Mouse (Mus musculus): ENCODE results near the gene Pcbp3. TPM values are rescaled to one million over a fixed set of nuclear protein-coding genes. Genes with fewer than 3 reads are reported as not detected.

Gene Pcbp3
- polyA plus RNA-seq, 1 experiment = 27.2 TPM

DNA sequence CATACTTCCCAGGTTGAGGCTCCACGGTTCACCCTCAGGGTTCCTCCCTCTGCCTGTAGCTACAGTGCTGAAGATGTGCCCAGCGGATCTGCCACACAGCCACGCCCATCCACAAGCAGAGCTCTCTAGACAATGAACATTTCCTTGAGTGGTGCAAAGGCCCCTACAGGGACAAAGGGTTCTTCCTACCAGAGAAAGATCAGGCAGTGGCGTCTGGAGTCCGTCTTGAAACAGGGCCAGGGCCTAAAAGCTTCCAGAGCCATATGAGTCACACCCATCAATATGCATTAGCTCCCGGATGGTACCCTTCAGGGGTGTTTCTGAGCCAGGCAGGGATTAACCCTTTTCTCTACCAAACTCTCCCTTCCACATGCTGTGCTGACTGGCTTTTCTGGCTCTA lies 59.1 kb downstream of the Pcbp3 start:
- peak; percentile 26 for DNase-seq
- TF ChIP-seq CTCF (IDR thresholded peaks at IDR 0.05; ENCODE audit: insufficient read depth, low read length) (no peak), POLR2A (IDR thresholded peaks at IDR 0.05; ENCODE audit: borderline replicate concordance, extremely low read depth, low read depth, low read length) (no peak)
- 22% methylated on average over 6 of the region's 6 CpGs for WGBS

DNA sequence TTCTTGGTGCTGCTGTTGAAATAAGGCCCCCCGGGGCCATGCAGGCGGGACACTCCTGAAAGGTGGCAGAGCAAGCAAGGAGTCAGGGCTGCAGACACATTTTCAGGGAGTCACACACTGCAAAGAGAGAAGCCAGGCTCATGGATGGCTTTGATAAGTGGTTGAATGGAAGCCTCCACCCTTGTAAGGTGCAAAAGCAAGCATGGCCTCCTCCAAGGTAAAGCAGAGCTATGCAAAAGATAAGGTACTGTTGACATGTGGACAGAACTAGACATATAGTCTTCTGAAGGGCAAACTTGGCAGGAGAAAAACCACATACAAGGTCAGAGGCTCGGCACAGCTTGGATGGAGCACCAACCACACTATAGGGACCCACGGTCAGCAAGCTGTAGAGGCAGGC lies 63.3 kb downstream of the Pcbp3 start:
- Histone ChIP-seq H3K4me1 (ENCODE audit: control insufficient read depth, insufficient read depth, low read length) (peaks cover 3% of the 10 kb centered on the region), H3K4me3 (replicated peaks; ENCODE audit: extremely low read depth, low read depth, low read length) (no peak overlapping the region)
- 89% methylated on average over 4 of the region's 4 CpGs for WGBS
- DNase-seq = no peak
- TF ChIP-seq POLR2A (IDR thresholded peaks at IDR 0.05; ENCODE audit: borderline replicate concordance, extremely low read depth, low read depth, low read length) = no peak
- TF ChIP-seq CTCF (IDR thresholded peaks at IDR 0.05; ENCODE audit: insufficient read depth, low read length) = no peak

More for the DNA sequence above, 59.1 kb downstream of the Pcbp3 start:
- no peak overlapping the region for H3K4me3 ChIP-seq (replicated peaks; ENCODE audit: extremely low read depth, low read depth, low read length)
- H3K4me1 ChIP-seq (ENCODE audit: control insufficient read depth, insufficient read depth, low read length) = peaks cover 22% of the 10 kb centered on the region

DNA sequence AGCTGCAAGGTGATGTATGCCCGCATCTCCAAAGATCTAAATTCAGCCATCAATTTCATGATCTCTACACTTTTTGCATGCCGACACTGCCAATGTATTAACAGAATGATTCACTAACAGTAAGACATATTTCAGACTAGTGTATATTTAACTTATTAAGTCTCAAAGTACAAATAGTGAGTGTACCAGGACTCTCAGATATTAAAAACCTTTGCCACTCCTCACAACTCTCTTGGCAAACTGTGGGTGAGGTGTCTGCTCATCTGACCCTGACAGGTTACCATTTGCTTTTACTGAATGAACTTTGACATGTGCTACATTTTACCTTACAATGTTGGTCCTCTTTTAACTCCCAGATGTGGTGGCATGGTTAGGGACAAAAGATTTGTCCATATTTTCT lies 70.2 kb downstream of the Pcbp3 start:
- DNase-seq = no peak
- 93% methylated on average over 2 of the region's 2 CpGs for WGBS
- Histone ChIP-seq H3K4me3 (replicated peaks; ENCODE audit: extremely low read depth, low read depth, low read length) (no peak overlapping the region), H3K4me1 (ENCODE audit: control insufficient read depth, insufficient read depth, low read length) (no peaks in the 10 kb centered on the region)
- TF ChIP-seq CTCF (IDR thresholded peaks at IDR 0.05; ENCODE audit: insufficient read depth, low read length) (no peak), POLR2A (IDR thresholded peaks at IDR 0.05; ENCODE audit: borderline replicate concordance, extremely low read depth, low read depth, low read length) (no peak)

DNA sequence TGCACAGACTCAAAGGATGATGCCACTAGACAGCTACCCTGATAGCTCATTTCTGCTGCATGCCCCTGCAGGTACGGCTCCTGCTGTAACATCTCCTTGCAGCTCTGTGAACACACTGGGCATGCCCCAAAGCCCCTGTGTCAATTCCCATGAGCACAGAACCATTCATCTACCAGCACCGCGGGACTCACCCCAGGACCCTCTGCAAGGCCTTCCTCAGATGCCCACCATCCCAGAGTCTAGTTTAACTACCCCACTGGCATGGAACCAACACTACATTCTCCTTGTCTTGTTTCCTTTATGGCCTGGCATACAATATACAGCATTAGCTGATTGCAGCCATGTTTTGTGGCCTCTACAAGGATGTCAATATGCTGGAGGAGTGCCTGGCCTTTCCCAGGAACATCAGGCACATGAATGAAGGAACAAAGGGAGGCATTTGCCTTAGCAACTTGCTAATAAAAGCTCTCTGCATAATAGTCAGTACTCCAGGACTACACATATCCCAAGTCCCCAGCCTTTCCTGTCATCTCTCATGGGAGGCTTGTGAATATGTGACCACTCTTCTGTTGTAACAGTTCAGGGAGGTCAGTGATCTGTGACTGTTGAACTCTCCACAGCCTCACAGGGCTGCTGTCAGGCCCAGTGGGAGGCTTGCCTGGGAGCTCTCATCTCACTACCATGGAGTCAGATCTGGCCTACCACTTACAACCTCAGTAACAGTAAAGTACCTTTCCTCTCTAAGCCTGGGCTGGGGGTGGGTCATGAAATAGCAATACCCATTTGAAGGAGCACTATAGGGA lies 78.0 kb downstream of the Pcbp3 start:
- H3K4me1 ChIP-seq (ENCODE audit: control insufficient read depth, insufficient read depth, low read length) = no peaks in the 10 kb centered on the region
- WGBS = 92% methylated on average over 3 of the region's 3 CpGs
- no peak for DNase-seq

DNA sequence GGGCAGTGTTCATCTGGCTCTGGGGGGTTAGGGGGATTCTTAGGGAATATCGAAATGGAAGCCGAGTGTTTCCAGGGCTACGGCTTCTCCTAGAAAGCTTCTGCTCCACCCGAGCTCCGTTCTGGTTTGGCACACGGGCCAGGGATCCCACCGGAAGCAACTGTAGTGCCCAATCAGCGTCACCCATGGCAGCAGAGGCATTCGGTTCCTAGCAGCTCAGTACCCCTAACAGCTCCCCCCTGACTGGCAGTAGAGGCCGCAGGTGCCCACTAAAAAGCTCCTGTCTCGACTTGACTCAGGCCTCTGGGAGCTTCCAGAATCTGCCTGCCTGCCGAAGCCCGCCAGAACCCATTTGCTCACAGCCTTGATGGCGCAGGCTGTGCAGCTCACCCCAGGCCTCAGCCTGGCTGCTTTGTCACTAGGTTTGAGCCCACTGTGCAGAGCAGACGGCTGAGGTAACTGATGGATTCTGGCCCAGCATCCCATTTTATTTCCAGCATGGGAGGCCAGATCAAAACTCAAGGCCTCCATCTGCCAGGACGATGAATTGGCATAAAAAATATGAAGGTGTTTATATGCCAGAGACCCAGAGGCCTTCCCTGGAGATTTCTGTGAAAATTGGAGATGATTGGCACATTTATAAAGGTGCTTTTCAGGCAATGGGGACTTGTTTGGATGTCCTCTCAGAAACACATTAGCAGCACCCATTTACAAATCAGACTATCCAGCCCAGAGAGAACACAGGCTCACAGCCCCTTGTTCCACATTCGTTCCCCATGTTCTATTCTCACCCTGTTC lies 78.8 kb downstream of the Pcbp3 start:
- TF ChIP-seq CTCF (IDR thresholded peaks at IDR 0.05; ENCODE audit: insufficient read depth, low read length) = no peak
- TF ChIP-seq POLR2A (IDR thresholded peaks at IDR 0.05; ENCODE audit: borderline replicate concordance, extremely low read depth, low read depth, low read length) = no peak
- no peaks in the 10 kb centered on the region for H3K4me1 ChIP-seq (ENCODE audit: control insufficient read depth, insufficient read depth, low read length)
- DNase-seq = no peak
- no peak overlapping the region for H3K4me3 ChIP-seq (replicated peaks; ENCODE audit: extremely low read depth, low read depth, low read length)
- 76% methylated on average over 17 of the region's 17 CpGs for WGBS

More for the DNA sequence above, 78.0 kb downstream of the Pcbp3 start:
- H3K4me3 ChIP-seq (replicated peaks; ENCODE audit: extremely low read depth, low read depth, low read length) = no peak overlapping the region
- TF ChIP-seq POLR2A (IDR thresholded peaks at IDR 0.05; ENCODE audit: borderline replicate concordance, extremely low read depth, low read depth, low read length) = no peak
- no peak for TF ChIP-seq CTCF (IDR thresholded peaks at IDR 0.05; ENCODE audit: insufficient read depth, low read length)

DNA sequence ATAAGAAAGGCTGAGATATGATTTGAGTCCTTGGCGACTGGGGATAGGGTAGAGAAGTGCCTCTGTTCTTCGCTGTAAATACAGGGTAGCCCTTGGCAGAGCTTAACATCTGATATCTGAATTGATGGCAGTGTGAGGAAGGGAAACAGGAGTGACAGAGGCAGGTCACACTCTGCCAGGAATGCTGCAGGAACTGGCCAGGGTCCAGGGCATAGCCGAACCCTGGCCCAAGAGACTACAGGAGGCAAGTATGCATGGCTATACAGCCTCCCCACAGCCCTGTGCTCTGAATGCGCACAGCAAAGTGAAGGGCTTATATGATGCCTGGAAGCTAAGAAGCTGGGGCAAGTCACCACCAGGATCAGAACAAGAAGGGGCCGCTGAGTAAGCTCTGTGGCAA lies 79.8 kb downstream of the Pcbp3 start:
- TF ChIP-seq CTCF (IDR thresholded peaks at IDR 0.05; ENCODE audit: insufficient read depth, low read length) (no peak), POLR2A (IDR thresholded peaks at IDR 0.05; ENCODE audit: borderline replicate concordance, extremely low read depth, low read depth, low read length) (no peak)
- WGBS = 44% methylated on average over 5 of the region's 5 CpGs
- Histone ChIP-seq H3K4me3 (replicated peaks; ENCODE audit: extremely low read depth, low read depth, low read length) (no peak overlapping the region), H3K4me1 (ENCODE audit: control insufficient read depth, insufficient read depth, low read length) (no peaks in the 10 kb centered on the region)
- DNase-seq = no peak

DNA sequence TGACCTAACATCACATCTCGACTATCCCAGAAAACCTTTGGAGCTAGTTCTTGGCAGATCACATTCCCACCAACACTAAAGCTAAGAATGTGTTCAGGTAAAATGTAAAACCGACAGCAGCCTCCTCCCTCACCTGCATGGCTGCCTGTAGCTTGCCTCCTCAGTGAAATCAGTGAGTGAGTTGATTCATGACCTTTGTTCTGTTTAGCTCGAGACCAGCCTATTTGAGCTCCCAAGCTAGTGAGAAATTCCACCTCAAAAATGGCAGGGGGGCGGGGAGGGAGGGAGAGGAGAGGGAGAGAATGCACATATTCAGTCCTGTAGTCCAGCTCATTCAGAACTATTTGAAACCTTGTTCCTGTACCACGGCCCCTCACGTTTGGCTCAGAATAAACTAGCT lies 86.4 kb downstream of the Pcbp3 start:
- TF ChIP-seq POLR2A (IDR thresholded peaks at IDR 0.05; ENCODE audit: borderline replicate concordance, extremely low read depth, low read depth, low read length) = no peak
- no peak for TF ChIP-seq CTCF (IDR thresholded peaks at IDR 0.05; ENCODE audit: insufficient read depth, low read length)
- peaks cover 3% of the 10 kb centered on the region; the same call in 1 of the 2 replicates for H3K4me1 ChIP-seq (ENCODE audit: control insufficient read depth, insufficient read depth, low read length)
- no peak for DNase-seq
- no peak overlapping the region for H3K4me3 ChIP-seq (replicated peaks; ENCODE audit: extremely low read depth, low read depth, low read length)
- WGBS = 77% methylated on average over 6 of the region's 6 CpGs

DNA sequence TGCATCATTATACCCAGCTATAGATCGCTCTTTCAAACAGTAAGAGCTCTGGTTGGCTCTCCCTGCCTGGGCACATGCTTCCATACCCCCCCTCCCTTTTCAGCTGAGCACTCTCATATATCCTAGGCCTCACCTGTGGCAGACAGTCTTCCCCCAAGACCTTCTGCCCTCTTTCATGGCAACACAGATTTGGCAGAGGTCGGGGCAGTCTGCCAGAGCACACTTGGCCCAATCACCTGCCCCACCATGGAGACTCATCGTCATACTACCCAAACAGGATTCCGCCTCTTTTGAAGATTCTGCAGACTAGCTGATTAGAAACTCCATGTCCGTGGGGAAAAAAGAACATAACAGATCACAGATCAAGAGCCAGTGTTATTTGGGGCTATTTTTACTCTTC lies 86.8 kb downstream of the Pcbp3 start:
- TF ChIP-seq POLR2A (IDR thresholded peaks at IDR 0.05; ENCODE audit: borderline replicate concordance, extremely low read depth, low read depth, low read length) = no peak
- 80% methylated on average over 5 of the region's 5 CpGs for WGBS
- Histone ChIP-seq H3K4me1 (ENCODE audit: control insufficient read depth, insufficient read depth, low read length) (peaks cover 3% of the 10 kb centered on the region; the same call in 1 of the 2 replicates), H3K4me3 (replicated peaks; ENCODE audit: extremely low read depth, low read depth, low read length) (no peak overlapping the region)
- DNase-seq = no peak

DNA sequence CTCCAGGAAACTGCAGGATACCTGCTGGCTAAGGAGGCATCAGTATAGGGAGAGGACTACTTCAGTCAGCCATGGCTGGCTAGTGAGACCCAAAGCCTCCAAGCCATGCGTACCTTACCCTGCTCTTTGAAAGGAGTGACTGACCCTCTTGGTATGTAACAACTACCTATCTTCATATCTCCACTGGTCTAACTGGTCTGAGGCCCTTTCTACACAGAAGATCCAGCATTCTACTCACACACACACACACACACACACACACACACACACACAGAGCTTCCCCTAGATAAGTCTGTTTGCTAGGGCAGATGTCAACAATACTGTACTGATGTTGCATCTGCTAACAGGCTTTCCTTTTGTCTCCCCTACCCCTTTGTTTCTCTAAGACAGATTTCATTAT lies 87.3 kb downstream of the Pcbp3 start:
- Histone ChIP-seq H3K4me3 (replicated peaks; ENCODE audit: extremely low read depth, low read depth, low read length) (no peak overlapping the region), H3K4me1 (ENCODE audit: control insufficient read depth, insufficient read depth, low read length) (peaks cover 3% of the 10 kb centered on the region; the same call in 1 of the 2 replicates)
- DNase-seq = no peak
- 75% methylated on average over 1 of the region's 1 CpGs for WGBS
- TF ChIP-seq CTCF (IDR thresholded peaks at IDR 0.05; ENCODE audit: insufficient read depth, low read length) (no peak), POLR2A (IDR thresholded peaks at IDR 0.05; ENCODE audit: borderline replicate concordance, extremely low read depth, low read depth, low read length) (no peak)

All from lung, adult 2 months (tissue).